Comparison of ENCODE assay signal across 7 mouse cellular contexts in genomic region chr9:31130357-31131204, GRCm38 (mm10). TPM values are rescaled to one million over a fixed set of nuclear protein-coding genes. Genes with fewer than 3 reads are reported as not detected.
DNase-seq lines count a peak whose midpoint lies in the region; ATAC-seq and TF ChIP-seq lines count a peak whose summit lies in the region.

No protein-coding gene starts in this region.

- ATAC-seq in intestine, postnatal 0 days, result peak; percentile 17
- 0 out of 2 replicates have a peak, but pooled peaks have one; percentile 12 for ATAC-seq in midbrain, embryonic 11.5 days (ENCODE audit: low FRiP score)

- peak; percentile 44 for DNase-seq in thymus, postnatal 4 days
- DNase-seq in thymus, adult 18-20 months, result no peak
- peak; percentile 95 for DNase-seq in midbrain, embryonic 11.5 days (ENCODE audit: low spot score, missing footprints)
- no peak for DNase-seq in right cerebral cortex, postnatal 25 days
- DNase-seq in frontal cortex, postnatal 25 days (ENCODE audit: low spot score in 2 of 2), result no peak

- peak overlapping the region; percentile 86 for H3K4me2 ChIP-seq in intestine, postnatal 0 days (replicated peaks; ENCODE audit: low read depth)
- H3K4me2 ChIP-seq in midbrain, embryonic 11.5 days, result peak overlapping the region; percentile 75

- TF ChIP-seq POLR2A in embryonic fibroblast, embryonic 13.5 days (IDR thresholded peaks at IDR 0.05; ENCODE audit: low read depth, low read length), result no peak

- no peaks in the 10 kb centered on the region for H3K4me1 ChIP-seq in embryonic fibroblast, embryonic 13.5 days (ENCODE audit: control insufficient read depth, insufficient read depth, low read length)
- no peaks in the 10 kb centered on the region for H3K4me1 ChIP-seq in intestine, postnatal 0 days (replicated peaks; ENCODE audit: control insufficient read depth, insufficient read depth, low read length)
- H3K4me1 ChIP-seq in midbrain, embryonic 11.5 days (ENCODE audit: control insufficient read depth, insufficient read depth, low read length), result peaks cover 9% of the 10 kb centered on the region

- no peak for TF ChIP-seq CTCF in embryonic fibroblast, embryonic 13.5 days (IDR thresholded peaks at IDR 0.05; ENCODE audit: borderline replicate concordance, insufficient read depth, low read length)
- TF ChIP-seq CTCF in intestine, postnatal 0 days (IDR thresholded peaks at IDR 0.05; ENCODE audit: low read depth), result peak; percentile 7; the same call in 1 of the 2 replicates

- H3K9ac ChIP-seq in intestine, postnatal 0 days (ENCODE audit: low read depth, low read length), result peak overlapping the region; percentile 81
- H3K9ac ChIP-seq in midbrain, embryonic 11.5 days (ENCODE audit: low read length), result no peak overlapping the region

- no peaks in the 10 kb centered on the region; the same call in 1 of the 2 replicates for H3K36me3 ChIP-seq in intestine, postnatal 0 days (ENCODE audit: control insufficient read depth, insufficient read depth)
- no peaks in the 10 kb centered on the region for H3K36me3 ChIP-seq in midbrain, embryonic 11.5 days (ENCODE audit: control insufficient read depth, insufficient read depth, low read length)

- WGBS in intestine, postnatal 0 days, result 4% methylated on average over 26 of the region's 26 CpGs
- 11% methylated on average over 26 of the region's 26 CpGs for WGBS in midbrain, embryonic 11.5 days

- H3K27ac ChIP-seq in embryonic fibroblast, embryonic 13.5 days (ENCODE audit: insufficient read depth, low read length), result no peak overlapping the region
- H3K27ac ChIP-seq in intestine, postnatal 0 days (ENCODE audit: low read depth, low read length), result peak overlapping the region; percentile 88
- no peak overlapping the region for H3K27ac ChIP-seq in midbrain, embryonic 11.5 days (ENCODE audit: low read depth, low read length)

- H3K9me3 ChIP-seq in intestine, postnatal 0 days (ENCODE audit: control insufficient read depth), result no peaks in the 10 kb centered on the region
- no peaks in the 10 kb centered on the region for H3K9me3 ChIP-seq in midbrain, embryonic 11.5 days (ENCODE audit: control insufficient read depth, low read length)

- H3K27me3 ChIP-seq in intestine, postnatal 0 days (replicated peaks; ENCODE audit: control insufficient read depth, insufficient read depth, low read length), result peaks cover 7% of the 10 kb centered on the region; the same call in 1 of the 2 replicates
- peaks cover 34% of the 10 kb centered on the region for H3K27me3 ChIP-seq in midbrain, embryonic 11.5 days (ENCODE audit: control insufficient read depth, insufficient read depth, low read length)

- peak overlapping the region; percentile 19 for H3K4me3 ChIP-seq in embryonic fibroblast, embryonic 13.5 days (ENCODE audit: insufficient read depth, low read length)
- H3K4me3 ChIP-seq in intestine, postnatal 0 days (ENCODE audit: low read depth, low read length), result peak overlapping the region; percentile 75
- peak overlapping the region; percentile 38 for H3K4me3 ChIP-seq in midbrain, embryonic 11.5 days (ENCODE audit: low read depth, low read length)

RNA-seq across cellular contexts. Expression of gene St14, which starts 1.1 kb away (rescaled TPM):
- polyA plus RNA-seq in embryonic fibroblast, embryonic 13.5 days (2011; ENCODE audit: insufficient read length, low read depth, missing spikeins), result 1.1 and 1.2 TPM in 2 replicates
- 58.6 and 63.4 TPM in 2 replicates for polyA plus RNA-seq in intestine, postnatal 0 days (2015; fragmentation: Nextera tagmentation; extraction: Ambion mirVana)
- 0.54 and 0.60 TPM in 2 replicates for polyA plus RNA-seq in midbrain, embryonic 11.5 days (2014; fragmentation: Nextera tagmentation; extraction: Ambion mirVana)

Comparison
In these comparisons a context has a peak if more than half of its experiments do, and no peak if none do; other contexts are left out.
1. DNase-seq: peak in thymus, postnatal 4 days (single experiment) and midbrain, embryonic 11.5 days (single experiment); none in thymus, adult 18-20 months (0 of 2), right cerebral cortex, postnatal 25 days (single experiment) and frontal cortex, postnatal 25 days (0 of 2).
2. H3K4me3 ChIP-seq: peak in every context shown above with its lines; median percentile 75 in intestine, postnatal 0 days; 38 in midbrain, embryonic 11.5 days; 19 in embryonic fibroblast, embryonic 13.5 days.
3. RNA of gene St14, which starts 1.1 kb away (polyA plus RNA-seq): 58.6 to 63.4 TPM in intestine, postnatal 0 days; 1.1 to 1.2 TPM in embryonic fibroblast, embryonic 13.5 days and 0.54 to 0.60 TPM in midbrain, embryonic 11.5 days; every median in the first group is over 10 times any median in the second.